In the genomic region with DNA sequence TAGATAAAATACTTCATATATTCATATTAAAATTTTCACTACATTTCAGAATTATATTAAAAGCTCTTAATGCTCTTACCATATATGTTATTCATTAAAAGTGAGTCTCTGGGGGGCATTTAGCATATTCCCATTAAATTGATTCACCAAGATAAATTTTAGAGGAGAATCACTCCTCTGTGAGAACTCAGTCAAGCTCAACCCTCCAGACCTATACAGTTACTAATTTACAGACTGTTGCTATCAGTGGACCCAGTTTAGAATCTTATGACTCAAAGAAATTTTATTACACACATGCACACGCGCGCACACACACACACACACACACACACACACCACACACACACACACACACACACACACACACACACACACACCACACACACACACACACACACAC, we compare ENCODE assay signal across 15 mouse cellular contexts.
"Had no signal": no experiment of that assay in that cellular context is flagged by ENCODE, and none has a peak within 500 bp of the region (broad histone marks: within the 10 kb centered on the region; RNA-seq: fewer than 3 reads in every experiment).

No protein-coding gene starts in this region.

- H3K9ac ChIP-seq: neural tube, embryonic 15.5 days; stomach, embryonic 15.5 days had no signal

- H3K36me3 ChIP-seq: neural tube, embryonic 15.5 days; stomach, embryonic 15.5 days had no signal

- DNase-seq: retina, postnatal 1 day; right cerebral cortex, adult 18-20 months; right cerebral cortex, postnatal 14 days; right cerebral cortex, postnatal 25 days; right cerebral cortex, postnatal 4 days; spleen, adult 18-20 months; thymus, adult 18-20 months; thymus, adult 2 months; thymus, postnatal 14 days; thymus, postnatal 25 days; thymus, postnatal 36 days; thymus, postnatal 4 days had no signal

- H3K4me3 ChIP-seq: neural tube, embryonic 15.5 days; stomach, embryonic 15.5 days had no signal

- H3K9me3 ChIP-seq: neural tube, embryonic 15.5 days; stomach, embryonic 15.5 days had no signal

- H3K4me1 ChIP-seq: neural tube, embryonic 15.5 days; stomach, embryonic 15.5 days had no signal

- H3K27me3 ChIP-seq: neural tube, embryonic 15.5 days; stomach, embryonic 15.5 days had no signal

- H3K27ac ChIP-seq: neural tube, embryonic 15.5 days; stomach, embryonic 15.5 days; stomach, postnatal 0 days had no signal

- H3K4me2 ChIP-seq: neural tube, embryonic 15.5 days; stomach, embryonic 15.5 days had no signal
